Mouse (Mus musculus) hematopoietic stem cell, adult 5-6 weeks (primary cell): Measurements from ENCODE around the gene Gm28051. TPM values are rescaled to one million over a fixed set of nuclear protein-coding genes. Genes with fewer than 3 reads are reported as not detected.

Experiments
- ATAC-seq, 2 experiments: fragments of 125-278 bp in 1 of 2; replicated peaks in 1 of 2; 2 replicates each; pipeline ENCODE4 v1.8.0; 2016 to 2017; ENCODE audit warnings: inconsistent platforms in 2 of 2, mild to moderate bottlenecking in 2 of 2, moderate number of reproducible peaks in 2 of 2, low read depth in 1 of 2, moderate TSS enrichment in 1 of 2; ENCODE audit not compliant: low FRiP score in 2 of 2, poor library complexity in 2 of 2, severe bottlenecking in 2 of 2, insufficient read depth in 1 of 2, low TSS enrichment in 1 of 2
- total RNA-seq: library from RNA; stranded (forward); fragments of 172-1452, 232-1000 nt; gene quantifications from 2 replicates; pipeline ENCODE4 v1.2.3, GENCODE M21; 2017

Gm28051 gene
- total RNA-seq, 1 experiment from 2014 or later, result not detected

DNA sequence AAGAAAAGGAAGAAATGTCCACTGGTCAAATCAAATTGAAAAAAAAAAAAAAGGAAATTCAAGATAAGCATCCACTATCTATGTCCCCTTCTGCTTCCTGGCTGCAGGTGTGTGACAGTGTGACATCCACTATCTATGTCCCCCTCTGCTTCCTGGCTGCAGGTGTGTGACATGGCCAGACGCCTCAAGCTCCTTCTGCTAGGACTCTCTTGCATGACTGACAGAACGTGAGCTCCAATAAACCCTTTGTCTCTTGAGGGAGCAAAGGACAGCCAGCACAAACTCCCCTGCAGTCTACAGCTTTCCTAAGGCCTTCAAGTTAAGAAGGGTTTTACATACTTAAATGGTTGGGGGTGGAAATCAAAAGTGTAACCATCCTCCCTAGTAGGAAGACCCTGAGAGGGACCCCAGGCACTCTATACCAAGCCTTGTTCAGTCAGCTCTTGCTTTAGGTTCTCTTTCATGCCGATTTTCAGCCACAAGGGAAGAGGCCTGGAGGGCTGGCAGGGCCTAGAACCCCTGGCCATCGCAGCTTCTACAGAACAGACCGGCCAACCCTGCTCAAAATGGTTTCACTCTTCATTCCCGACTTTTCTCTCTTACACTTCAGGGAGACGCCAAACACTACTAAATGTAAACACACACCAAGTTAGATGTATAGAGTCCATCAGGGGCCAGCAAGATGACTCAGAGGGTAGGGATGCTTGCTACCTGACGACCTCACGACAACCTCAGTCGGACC lies 42.7 kb downstream of the Gm28051 start:
- ATAC-seq, result no peak

DNA sequence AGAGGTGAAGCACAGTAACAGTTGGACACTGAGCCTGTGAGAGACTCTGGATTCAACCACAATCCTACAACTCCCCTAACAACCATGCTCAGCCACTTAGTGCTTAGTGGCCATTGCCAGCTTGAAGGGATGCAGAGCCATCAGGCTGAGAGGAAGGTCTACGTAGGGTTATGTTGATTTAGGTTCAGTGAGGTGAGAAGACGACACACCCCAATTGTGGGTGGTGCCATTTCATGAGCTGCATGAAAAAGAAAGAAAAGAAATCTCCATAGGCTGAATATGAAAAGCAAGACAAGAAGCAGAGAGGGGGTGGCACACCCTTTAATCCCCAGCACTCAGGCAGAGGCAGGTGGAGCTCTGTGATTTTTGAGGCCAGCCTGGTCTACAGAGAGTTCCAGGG lies 43.4 kb downstream of the Gm28051 start:
- no peak for ATAC-seq

DNA sequence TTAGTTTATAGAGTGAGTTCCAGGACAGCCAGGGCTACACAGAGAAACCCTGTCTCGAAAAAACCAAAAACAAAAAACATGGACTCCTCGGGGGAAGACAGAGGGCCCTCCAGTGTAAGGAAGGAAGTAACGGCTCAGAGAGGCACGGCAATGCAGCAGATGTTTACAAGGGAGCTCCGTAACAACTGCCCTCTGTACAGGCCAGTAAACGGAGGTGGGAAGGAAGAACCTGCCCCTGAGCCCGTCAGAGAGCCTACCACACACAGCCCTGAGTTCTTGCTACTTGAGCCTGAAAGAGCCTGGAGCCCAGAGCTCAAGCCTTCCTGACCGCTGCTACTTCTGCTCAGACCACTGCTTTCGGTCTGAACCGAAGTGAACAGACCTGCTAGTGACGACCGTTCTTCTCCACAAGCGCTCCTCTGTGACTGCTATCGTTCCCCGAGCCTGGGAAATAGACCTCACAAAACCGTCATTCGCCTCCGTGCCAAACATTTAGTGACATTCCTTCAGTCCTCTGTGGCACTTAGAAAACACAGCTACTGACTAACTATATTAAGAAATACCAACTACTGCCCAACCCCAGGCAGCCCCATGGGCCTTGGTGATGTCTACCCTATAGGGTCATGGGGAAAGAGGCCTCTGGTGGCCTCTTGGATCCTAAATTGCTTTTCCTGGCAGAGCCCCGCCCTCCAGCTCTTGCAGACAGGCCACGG lies 44.3 kb downstream of the Gm28051 start:
- peak in 1 of 2 experiments; percentile 53; a peak in 2 of 4 replicates for ATAC-seq

DNA sequence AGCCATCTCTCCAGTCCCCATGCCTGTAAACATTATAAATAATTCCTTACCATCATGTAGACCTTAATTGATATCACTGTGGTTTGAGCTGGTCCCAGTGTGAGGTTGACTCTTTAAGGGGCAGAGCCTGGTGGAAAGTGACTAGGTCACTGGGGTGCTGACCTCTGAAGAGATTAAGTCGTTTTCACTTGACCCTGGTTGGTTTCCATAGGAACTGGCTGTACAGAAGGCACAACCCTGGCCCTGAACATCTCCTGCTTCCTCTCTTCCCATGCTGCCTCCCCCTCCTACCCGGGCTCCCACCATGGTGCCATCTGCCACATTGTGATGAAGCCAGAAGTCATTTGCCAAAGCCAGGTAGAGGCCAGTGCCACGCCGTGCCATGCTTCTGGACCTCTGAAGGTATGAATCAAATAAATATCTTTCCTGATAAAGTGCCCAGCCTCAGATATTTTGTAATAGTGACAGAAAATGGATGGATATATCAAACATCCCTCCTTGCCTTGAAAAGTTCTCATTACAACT lies 46.7 kb downstream of the Gm28051 start:
- no peak for ATAC-seq

DNA sequence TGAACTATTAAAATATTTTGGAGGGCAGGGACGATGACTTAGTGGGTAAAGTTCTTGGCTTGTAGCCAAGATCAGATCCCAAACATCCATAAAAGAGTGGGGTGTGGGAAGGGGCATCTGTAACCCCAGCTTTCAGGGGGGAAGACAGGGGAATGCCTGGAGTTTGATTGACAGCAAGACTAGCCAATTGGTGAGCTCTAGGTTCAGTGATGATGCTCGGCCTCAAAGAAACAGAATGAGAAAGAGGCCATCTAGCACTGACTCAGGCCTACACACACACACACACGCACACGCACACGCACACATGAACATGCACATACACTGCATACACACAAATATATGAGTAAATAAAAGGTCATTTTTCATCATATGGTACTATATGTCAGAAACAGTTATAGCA lies 47.7 kb downstream of the Gm28051 start:
- no peak for ATAC-seq

DNA sequence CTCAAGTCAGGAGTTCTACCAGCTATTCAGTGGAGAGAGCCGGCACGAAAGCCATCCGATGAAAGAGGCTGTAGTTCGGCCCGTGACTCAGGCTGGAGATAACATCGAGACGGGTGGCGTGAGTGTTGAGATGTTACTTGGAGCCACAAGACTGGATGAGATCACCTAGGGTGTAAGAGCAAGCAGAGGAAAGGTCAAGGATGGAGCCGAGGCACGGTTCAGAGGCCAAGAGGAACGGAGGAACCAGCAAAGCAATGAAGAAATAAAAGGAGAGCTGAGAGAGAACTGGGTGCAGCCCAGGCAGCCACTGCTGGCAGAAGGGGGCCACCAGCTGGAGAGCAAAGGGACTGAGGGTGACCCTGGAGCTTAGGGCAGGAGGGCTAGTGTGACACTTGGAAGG lies 49.3 kb downstream of the Gm28051 start:
- ATAC-seq, result no peak

DNA sequence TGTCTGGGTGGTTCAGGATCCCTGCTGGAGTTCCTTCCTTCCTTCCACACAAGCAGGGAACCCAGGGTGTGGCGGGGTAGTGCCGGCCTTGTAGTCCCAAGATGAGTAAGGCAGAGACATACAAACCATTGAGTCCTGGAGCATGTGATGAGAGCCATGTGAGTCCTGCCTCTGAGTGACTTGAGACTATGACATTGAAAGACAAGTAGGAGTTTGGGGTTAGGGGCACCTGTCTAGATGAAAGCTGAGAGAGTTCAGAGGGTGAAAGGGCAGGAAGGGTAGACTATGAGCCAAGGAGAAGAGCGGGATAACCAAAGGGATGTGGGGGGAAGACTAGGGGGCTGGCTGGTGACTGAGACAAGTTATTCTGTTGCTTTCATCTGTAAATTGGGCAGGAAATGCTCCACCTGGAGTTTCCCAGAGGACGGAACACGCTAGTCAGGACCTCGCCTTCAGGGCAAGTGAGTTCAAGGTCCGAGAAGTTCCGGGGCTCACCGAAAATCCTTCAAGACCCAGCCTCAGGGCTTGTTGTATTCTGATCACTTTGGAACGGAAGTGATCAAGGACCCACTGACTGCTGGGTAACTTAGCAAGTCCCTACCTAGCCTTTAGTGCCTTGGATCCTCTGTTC lies 50.6 kb downstream of the Gm28051 start:
- no peak for ATAC-seq

DNA sequence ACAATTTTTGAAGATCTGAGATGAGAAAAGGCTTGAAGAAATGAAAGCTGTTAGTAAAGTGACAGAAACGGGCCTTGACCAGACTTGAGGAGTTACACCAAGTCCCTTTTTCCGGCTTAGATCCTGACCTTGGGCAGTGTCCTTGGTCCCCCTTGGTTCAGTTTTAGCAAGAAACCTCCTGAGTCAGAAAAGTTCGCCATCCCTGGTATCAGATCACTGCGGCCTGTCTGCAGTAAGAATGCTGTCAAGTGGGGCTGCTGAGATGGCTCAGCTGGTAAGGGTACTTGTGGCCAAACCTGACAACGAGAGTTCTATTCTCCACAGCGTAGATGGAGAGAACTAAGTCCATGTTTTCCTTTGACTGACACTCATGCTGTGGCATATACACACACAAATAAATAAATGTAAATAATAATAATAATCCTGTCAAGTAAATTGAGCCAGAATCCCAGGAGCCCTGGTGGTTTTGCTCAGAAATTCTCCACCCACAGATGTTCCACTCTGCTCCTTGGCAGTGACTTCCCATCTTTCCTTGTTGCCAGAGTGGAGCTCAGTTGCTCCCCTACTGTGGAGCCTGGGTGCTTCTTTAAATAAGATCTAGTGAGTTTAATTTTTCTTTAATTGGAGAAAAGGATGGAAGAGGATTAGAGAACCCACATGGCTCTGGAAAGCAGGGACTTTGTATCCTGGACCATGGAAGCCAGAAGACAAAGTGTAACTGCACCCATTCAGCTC lies 51.5 kb downstream of the Gm28051 start:
- ATAC-seq, result no peak

DNA sequence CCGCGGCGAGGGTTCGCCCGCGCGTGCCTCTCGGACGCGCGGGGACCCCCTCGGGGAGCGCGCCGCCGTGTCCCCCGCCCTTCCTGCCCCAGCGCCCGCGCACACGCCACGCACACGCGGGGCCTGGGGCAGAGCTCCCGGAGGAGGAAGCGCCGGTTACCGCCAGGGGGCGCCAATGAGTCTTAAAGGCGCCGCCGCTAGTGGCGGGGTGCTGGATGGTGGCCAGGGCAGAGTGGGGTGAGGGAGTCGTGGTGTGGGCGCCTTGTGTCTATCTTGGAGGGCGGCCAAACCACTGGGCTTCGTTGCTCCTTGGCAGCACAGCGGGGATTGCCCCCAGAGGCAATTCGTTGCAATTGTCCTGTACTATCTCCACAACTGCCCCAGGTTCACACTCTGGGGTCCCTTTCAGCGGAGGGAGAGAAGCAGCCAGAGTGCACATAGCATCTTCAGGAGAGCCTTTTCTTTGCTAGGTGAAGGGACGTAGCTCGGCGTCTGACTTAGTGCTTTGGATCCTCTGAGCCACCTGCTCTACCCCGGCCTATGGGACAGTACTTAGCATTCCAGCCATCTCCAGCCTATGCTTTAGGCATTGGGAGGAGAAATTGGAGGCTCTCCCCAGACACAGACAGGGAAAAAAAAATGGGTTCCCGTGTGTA lies 52.2 kb downstream of the Gm28051 start:
- peak; percentile 72 to 80 for ATAC-seq

DNA sequence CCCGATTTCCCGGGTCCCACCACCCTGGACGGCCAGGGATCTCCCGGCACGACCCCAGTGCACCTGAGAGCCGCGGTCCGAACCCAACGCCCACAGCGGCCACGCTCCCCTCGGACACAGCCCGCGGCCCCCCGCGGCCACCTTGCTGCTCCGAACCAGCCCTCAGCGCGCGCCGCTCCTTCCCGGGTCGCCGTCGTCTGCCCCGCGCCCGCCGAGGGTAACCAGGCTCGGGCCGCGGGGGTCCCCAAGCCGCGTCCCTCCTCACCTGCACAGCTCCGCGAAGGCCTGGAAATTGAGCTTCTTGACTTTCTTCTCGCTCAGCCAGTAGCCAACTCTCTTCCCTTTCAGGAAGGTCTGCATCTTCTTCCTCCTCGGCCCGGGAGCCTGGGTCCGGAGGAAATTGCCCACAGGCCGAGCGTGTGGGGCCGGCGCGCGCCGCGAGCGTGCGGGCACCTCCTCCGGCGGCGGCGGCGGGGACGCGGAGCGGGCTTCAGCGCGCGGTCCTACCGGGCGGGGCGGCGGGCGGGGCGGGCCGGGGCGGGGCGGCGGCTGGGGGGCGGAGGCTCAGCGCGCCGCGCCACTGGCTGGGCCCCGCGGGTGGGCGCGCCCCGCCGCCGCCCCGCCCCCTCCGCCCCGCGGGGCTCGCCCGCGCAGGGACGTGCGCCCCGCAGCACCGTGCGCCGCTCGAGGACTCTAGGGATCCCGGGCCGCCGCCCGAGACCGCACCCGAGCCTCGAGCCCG lies 52.9 kb downstream of the Gm28051 start, which contains the start of gene Itpk1:
Itpk1 (minus strand) TSS at position 474 of the 742 bp plus-strand sequence.
- peak in 1 of 2 experiments; percentile 4; a peak in 1 of 4 replicates for ATAC-seq

DNA sequence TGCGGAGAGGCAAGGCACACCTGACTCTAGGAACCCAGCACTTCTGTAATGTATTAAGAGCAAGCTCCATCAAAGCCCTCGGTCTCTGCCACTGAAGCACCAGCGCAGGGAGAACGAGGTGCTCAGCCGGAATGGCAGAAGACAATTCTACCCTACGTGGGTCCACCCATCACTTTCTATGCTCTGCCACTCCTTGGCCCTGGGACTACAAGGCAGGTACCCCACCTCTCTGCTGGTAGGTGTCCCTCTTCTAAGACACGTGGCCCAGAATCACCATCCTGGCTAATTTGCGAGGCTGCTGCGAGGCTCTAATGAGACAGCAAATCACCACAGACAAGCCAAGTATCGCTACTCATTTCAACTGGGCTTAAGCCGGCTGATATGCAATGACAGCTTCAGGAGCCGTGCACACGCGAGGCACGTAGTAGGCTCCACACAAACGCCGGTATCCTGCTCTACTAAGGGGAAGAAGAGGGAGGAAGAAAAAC lies 53.6 kb downstream of the Gm28051 start:
- peak in 1 of 2 experiments; percentile 3; a peak in 1 of 4 replicates for ATAC-seq

DNA sequence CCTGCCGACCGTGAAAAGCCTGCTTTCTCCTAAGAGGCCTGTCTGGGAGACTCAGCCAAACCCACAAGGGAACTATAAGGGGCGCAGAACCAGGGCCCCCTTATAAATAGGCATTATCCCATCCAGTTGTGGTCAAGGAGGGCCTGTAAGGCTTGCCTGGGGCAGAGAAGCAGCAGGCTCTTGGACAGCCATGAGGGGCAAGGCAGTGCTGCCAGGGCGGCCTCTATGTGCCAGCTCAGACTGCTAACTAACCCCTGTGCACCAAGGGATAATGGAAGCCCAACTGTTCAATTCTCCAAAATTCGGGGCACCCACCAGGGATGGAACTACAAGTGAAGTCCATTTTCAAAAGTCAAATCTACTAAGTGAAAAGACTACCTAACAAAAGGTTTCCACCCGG lies 54.1 kb downstream of the Gm28051 start:
- no peak for ATAC-seq

DNA sequence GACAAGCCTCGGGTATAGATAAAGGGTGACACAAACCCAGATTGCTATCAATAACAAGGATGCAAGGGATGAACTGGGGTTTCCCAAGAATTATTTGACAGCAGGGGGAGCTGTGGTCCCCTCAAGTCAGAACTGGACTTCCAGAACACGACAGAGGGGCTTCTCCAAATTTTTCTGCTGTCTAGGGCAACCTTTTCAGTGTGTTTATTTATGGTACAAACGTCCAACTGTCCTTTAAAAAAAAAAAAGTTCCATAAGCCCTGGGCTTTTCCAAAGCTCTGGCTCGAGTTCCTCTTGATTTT lies 54.5 kb downstream of the Gm28051 start:
- no peak for ATAC-seq

DNA sequence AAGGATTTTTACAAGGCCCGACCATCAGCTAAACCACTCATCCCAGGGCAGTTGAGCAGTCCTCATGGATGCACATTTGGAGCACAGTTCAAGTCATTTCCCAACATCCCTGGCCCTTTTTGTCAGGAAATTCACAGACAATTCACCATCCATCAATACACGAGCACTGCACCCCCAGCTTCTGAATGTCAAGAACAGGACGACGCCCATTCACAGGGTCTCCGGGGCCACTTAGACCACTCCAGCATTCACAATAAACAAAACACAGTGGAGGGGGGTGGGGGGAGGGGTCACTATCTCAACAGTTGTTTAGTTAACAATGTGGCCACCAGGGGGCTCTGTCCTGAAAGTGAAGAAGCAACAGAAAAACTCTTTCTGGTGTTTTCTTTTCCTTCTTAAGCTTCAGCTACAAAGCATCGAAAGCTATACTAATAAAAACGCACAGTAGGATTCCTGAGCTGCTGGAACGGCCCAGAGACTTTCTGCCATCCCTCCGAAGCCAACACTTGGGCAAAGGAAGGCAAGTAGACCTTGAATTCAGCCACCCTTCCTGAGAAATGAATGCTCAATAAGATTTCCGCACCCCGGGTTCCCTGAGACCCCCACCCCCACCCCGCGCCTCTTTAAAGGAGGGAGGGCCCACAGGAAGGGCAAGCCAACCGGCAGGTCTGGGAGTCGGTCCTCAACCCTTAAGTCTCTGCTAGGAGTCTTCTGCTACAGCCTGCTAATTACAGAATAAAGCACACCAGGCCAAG lies 55.0 kb downstream of the Gm28051 start:
- no peak for ATAC-seq

DNA sequence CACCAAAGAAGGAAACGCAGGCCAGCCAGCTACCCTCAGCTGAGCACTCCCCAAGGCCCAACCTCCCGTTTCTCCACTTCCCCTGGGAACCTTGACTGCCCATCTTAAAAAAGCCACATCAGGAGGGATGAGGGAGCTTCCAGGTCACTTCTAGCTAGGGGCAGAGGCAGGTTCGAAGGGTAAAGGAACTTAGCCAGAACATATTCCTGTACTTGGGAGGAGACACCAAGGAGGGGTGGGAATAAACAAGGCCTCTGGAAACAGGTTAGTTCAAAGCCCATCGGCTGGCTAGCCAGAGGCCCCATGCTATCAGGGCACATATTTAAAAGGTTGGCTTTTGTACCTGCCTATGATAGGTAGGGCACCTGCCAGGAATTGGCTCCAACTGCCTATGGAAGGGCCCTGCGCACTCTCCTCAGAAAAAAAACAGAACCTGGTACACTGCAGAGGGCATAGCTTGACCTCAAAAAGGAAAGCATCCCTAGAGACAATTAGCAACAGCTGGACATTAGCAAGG lies 55.8 kb downstream of the Gm28051 start:
- ATAC-seq, result no peak

DNA sequence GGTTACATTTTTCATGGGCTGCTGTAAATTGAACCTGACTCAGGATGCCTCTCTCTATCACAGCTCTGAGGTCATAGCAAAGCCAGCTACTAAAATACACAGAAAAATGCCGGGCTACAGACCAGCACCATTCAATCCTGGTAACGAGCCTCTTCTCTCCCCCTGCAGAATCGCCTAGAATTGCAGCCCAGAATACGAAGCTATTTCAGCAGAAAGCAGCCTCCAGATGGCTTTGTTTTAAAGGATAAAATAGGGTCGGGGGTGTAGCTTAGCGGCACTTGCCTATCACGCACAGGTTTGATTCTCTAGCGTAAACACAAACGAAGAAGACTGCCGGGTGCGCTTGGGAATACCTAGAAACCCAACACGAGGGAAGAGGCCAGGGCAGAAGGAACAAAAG lies 57.1 kb downstream of the Gm28051 start:
- ATAC-seq, result no peak
